Mouse (Mus musculus) layer of hippocampus, postnatal 14 days (tissue): ENCODE results near the gene Nlrp4a. TPM values are rescaled to one million over a fixed set of nuclear protein-coding genes. Genes with fewer than 3 reads are reported as not detected.
"Not testable (repeated sequence)": the region's sequence is repeated elsewhere in the genome, so short reads cannot be mapped to it uniquely, and the experiment has no call there.

Experiments
- DNase-seq, 2 experiments: peaks; one replicate each; pipeline ENCODE4 v3.0.0; 2021 to 2022; ENCODE audit warnings: low spot score in 2 of 2, mixed read lengths in 1 of 2
- long read RNA-seq, 2 experiments: library from polyadenylated mRNA; stranded (forward); transcript quantifications; one replicate each; pipeline ENCODE4 v2.0.0; 2021
- total RNA-seq, 2 experiments: library from RNA; stranded (reverse); gene quantifications; 2 replicates each; pipeline ENCODE4 v1.2.3; 2021

Nlrp4a gene
- not detected for total RNA-seq
- long read RNA-seq, experiment 1, result 0 reads
- long read RNA-seq, experiment 2, result 0 reads

DNA sequence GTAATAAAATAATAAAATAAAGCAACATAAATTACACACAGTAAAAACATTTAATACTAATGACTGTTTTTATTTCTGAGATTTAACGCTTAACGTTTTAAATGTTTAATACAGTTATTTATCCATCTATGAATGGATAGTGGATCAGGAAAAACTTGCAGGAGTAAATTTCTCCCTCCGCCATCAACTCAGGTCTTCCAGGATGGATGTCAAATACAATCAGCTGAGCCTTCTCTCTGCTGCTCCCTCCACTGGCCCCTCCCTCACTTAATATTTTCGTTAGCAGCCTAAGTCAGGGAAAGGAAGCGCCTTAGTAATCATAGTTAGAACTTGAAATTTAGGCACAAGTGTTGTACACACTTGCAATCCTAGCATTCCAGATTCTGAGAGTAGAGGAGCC is at the start of gene Nlrp4a:
Gene Nlrp4a, plus strand, starts transcription at position 301 of the 400 bp plus-strand sequence.
- DNase-seq, result no peak

- DNase-seq, result not testable (repeated sequence)
Measured at GRCm38 (mm10) chr7:26386691-26387090, 48.2 kb upstream of the Nlrp4a start.

DNA sequence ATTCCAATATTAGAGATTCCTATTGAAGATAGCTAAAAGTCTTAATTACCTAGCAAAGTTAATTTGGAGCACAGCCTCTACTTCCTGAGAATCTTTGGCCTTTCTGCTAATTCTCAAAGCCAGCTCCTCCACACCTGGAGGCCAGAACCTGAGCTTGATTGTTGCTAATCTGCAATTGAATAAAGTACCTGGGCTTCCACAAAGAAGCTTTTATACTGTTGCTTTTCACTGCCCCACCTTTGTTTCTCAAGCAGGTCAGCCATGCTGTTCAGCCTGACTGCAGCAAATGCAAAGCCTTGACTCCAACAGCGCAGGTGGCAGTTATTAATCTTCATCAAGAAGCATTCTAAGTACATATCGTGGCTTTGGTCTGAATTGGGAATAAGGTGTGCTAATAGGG is 43.8 kb upstream of the Nlrp4a start:
- not testable (repeated sequence) for DNase-seq

DNA sequence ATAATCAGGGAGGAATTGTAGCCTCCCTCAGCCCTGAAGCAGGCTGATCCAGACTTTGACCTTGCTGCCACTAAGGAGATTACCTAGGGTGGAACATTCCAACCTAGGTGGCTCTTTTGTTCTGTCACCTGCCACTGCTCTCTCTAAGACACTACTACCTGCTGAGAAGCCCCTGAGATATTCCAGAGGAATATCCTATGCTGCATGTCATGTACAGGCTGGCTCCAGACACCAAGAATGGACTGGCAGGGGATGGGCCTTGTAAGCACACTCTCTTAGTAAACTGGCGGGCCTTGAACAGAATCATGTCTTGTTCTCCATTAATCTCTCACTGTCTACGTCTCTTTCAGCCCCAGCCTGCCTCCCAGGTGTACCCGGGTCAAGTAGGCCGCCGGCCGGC is 43.1 kb upstream of the Nlrp4a start:
- DNase-seq, result not testable (repeated sequence)

DNA sequence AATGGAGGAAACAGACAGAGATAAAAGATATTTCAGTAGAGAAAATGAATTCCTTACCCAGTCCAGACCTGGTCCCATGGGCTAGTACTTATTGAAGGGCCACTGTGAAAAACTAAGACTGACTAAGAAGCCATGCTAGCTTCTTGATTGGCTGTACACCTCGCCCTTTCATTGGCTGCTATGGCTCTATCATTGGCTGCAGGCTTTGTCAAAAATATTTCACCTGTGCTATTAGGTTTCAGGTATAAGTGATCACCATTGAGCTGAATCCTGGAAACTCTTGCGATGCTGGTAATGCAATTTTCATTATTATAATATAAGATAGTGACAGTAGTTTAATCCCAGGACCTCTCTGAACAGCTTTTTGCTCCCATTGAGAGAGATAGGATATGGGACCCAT is 31.3 kb upstream of the Nlrp4a start, which contains the start of gene Nlrp9c:
Gene Nlrp9c, minus strand, starts transcription at position 101 of the 400 bp plus-strand sequence.
- DNase-seq, result not testable (repeated sequence)

DNA sequence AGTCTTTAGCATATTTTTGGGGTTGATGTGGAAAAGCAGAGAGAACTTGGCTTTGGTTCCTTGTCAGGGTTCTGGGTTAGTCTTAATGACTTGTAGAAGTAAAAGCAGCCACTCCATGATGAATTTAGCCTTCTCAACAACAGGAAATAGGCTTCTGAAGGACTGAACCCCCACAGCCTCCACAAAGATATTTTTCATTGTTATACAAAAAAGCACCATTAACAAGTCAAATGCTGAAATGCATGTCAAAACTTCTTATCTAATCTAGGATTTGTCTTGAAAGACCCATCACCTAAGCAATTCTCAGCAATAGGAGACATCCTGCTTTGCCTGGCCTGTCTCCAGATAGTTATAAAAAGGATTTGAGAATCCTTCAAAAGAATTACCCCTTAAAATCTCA is 41.8 kb downstream of the Nlrp4a start:
- DNase-seq, result no peak

GRCm38 (mm10) chr7:26489514-26489913 is 54.6 kb downstream of the Nlrp4a start:
- DNase-seq, result not testable (repeated sequence)

Other genes with a start within 250 kb of the Nlrp4a start
- not detected for gene Vmn1r184, start 174.8 kb upstream of the Nlrp4a start, total RNA-seq
- not detected for gene Cyp2a4, start 127.9 kb upstream of the Nlrp4a start, total RNA-seq
- gene Nlrp9c, start 31.4 kb upstream of the Nlrp4a start, total RNA-seq, result not detected
- not detected for gene Nlrp9a, start 99.9 kb downstream of the Nlrp4a start, total RNA-seq
- gene Vmn1r185, start 183.4 kb downstream of the Nlrp4a start, total RNA-seq, result not detected